Mouse (Mus musculus) midbrain, postnatal 0 days (tissue): Measurements from ENCODE around the gene Kcnh2. TPM values are rescaled to one million over a fixed set of nuclear protein-coding genes. Genes with fewer than 3 reads are reported as not detected.

ENCODE experiments used
- ATAC-seq: fragments of 200-750 bp; cut with Nextera tagmentation; 2 replicates; pipeline ENCODE4 v1.8.0; 2017; ENCODE audit warnings: moderate number of reproducible peaks, mild to moderate bottlenecking, moderate TSS enrichment, moderate library complexity; ENCODE audit not compliant: low FRiP score
- DNase-seq: peaks from one replicate; pipeline ENCODE4 v3.0.0-alpha.2; 2015; ENCODE audit warnings: low spot score
- H3K27ac ChIP-seq: fragments of 300-500 bp; sonication (generic); 2 replicates; pipeline ENCODE4 v1.5.1; 2014; ENCODE audit warnings: low read depth, mild to moderate bottlenecking, low read length, mixed read lengths
- H3K27me3 ChIP-seq: fragments of 300-500 bp; sonication (generic); 2 replicates; pipeline ENCODE4 v1.6.1; 2014; ENCODE audit warnings: low read length, control low read depth, mixed read lengths; ENCODE audit not compliant: insufficient read depth
- H3K36me3 ChIP-seq: fragments of 300-500 bp; sonication (generic); 2 replicates; pipeline ENCODE4 v1.6.1; 2014; ENCODE audit warnings: low read length, control low read depth, mixed read lengths; ENCODE audit not compliant: insufficient read depth
- H3K4me1 ChIP-seq: fragments of 300-500 bp; sonication (generic); 2 replicates; pipeline ENCODE4 v1.6.1; 2014; ENCODE audit warnings: mild to moderate bottlenecking, control low read depth, antibody characterized with exemption, low read length, mixed read lengths; ENCODE audit not compliant: insufficient read depth
- H3K4me2 ChIP-seq: fragments of 300-500 bp; sonication (generic); 2 replicates; pipeline ENCODE4 v1.6.1; 2014; ENCODE audit warnings: low read depth, mild to moderate bottlenecking, low read length, mixed read lengths; ENCODE audit not compliant: poor library complexity, severe bottlenecking
- H3K4me3 ChIP-seq: fragments of 300-500 bp; sonication (generic); 2 replicates; pipeline ENCODE4 v1.5.1; 2014; ENCODE audit warnings: low read depth, mild to moderate bottlenecking, low read length, moderate library complexity
- H3K9ac ChIP-seq: fragments of 300-500 bp; sonication (generic); replicated peaks from 2 replicates; pipeline ENCODE4 v1.6.1; 2014; ENCODE audit warnings: mild to moderate bottlenecking, low read length, moderate library complexity, mixed read lengths; ENCODE audit not compliant: poor library complexity, severe bottlenecking
- H3K9me3 ChIP-seq: fragments of 300-500 bp; sonication (generic); 2 replicates; pipeline ENCODE4 v1.6.1; 2016; ENCODE audit warnings: low read length, control low read depth
- CTCF ChIP-seq: IDR thresholded peaks from 2 replicates; pipeline ENCODE4 v1.5.1; 2016; ENCODE audit warnings: antibody characterized with exemption, mild to moderate bottlenecking
- WGBS: fragments of 180-500 bp; shearing (Covaris S2); extraction: QIAGEN DNeasy Blood & Tissue Kit; methylation state at CpG from one replicate; pipeline ENCODE4 v1.1.7; 2014; 5-methylcytosine and 5-hydroxymethylcytosine counted together
- polyA plus RNA-seq: library from polyadenylated mRNA; unstranded; fragments of >200 nt; fragmentation: Nextera tagmentation; extraction: Ambion mirVana; gene quantifications from 2 replicates; pipeline ENCODE4 v1.2.1, GENCODE M21; 2015
- total RNA-seq: library from RNA; depleted of rRNA; stranded (reverse); fragments of >200 nt; gene quantifications from 2 replicates; pipeline ENCODE4 v1.2.3, GENCODE M21; 2014

Kcnh2 gene
- total and polyA plus RNA-seq, 2 experiments from 2014 or later: 10.1 to 60.2 TPM

- 76% methylated on average over 3 of the region's 3 CpGs for WGBS
- H3K27ac ChIP-seq: no peak overlapping the region
- no peak overlapping the region for H3K9ac ChIP-seq
- peak; percentile 5 for DNase-seq
- H3K9me3 ChIP-seq: peaks cover 4% of the 10 kb centered on the region; the same call in 1 of the 2 replicates
- no peaks in the 10 kb centered on the region for H3K36me3 ChIP-seq
- no peaks in the 10 kb centered on the region for H3K27me3 ChIP-seq
- H3K4me2 ChIP-seq: no peak overlapping the region
- H3K4me3 ChIP-seq: no peak overlapping the region
- no peaks in the 10 kb centered on the region for H3K4me1 ChIP-seq
- no peak for TF ChIP-seq CTCF
- ATAC-seq: no peak
These were observed 59.5 kb downstream of the Kcnh2 start for GRCm38 (mm10) chr5:24291954-24292353.

- Histone ChIP-seq H3K4me1 (no peaks in the 10 kb centered on the region), H3K27ac (no peak overlapping the region), H3K27me3 (no peaks in the 10 kb centered on the region), H3K4me2 (no peak overlapping the region), H3K9me3 (no peaks in the 10 kb centered on the region), H3K36me3 (no peaks in the 10 kb centered on the region), H3K4me3 (no peak overlapping the region), H3K9ac (no peak overlapping the region)
- ATAC-seq (no peak), DNase-seq (no peak)
- TF ChIP-seq CTCF: no peak
- WGBS: 69% methylated on average over 7 of the region's 7 CpGs
These were observed 65.0 kb downstream of the Kcnh2 start for GRCm38 (mm10) chr5:24286221-24286970.

GRCm38 (mm10) chr5:24284145-24284544, 67.3 kb downstream of the Kcnh2 start:
- TF ChIP-seq CTCF: no peak
- no peak for DNase-seq
- WGBS: 66% methylated on average over 6 of the region's 6 CpGs
- no peak for ATAC-seq
- H3K9ac ChIP-seq: no peak overlapping the region
- no peaks in the 10 kb centered on the region for H3K27me3 ChIP-seq
- no peaks in the 10 kb centered on the region for H3K9me3 ChIP-seq
- H3K36me3 ChIP-seq: no peaks in the 10 kb centered on the region
- no peak overlapping the region for H3K4me3 ChIP-seq
- H3K4me1 ChIP-seq: no peaks in the 10 kb centered on the region
- no peak overlapping the region for H3K4me2 ChIP-seq
- no peak overlapping the region for H3K27ac ChIP-seq

- Histone ChIP-seq H3K9me3 (no peaks in the 10 kb centered on the region), H3K9ac (no peak overlapping the region), H3K4me1 (no peaks in the 10 kb centered on the region), H3K27me3 (no peaks in the 10 kb centered on the region), H3K36me3 (no peaks in the 10 kb centered on the region), H3K27ac (no peak overlapping the region), H3K4me2 (no peak overlapping the region), H3K4me3 (no peak overlapping the region)
- no peak for ATAC-seq
- no peak for DNase-seq
- no peak for TF ChIP-seq CTCF
- WGBS: 79% methylated on average over 5 of the region's 5 CpGs
These were observed 68.2 kb downstream of the Kcnh2 start for GRCm38 (mm10) chr5:24283181-24283580.

GRCm38 (mm10) chr5:24280523-24280922, 70.9 kb downstream of the Kcnh2 start:
- DNase-seq (no peak), ATAC-seq (no peak)
- Histone ChIP-seq H3K27ac (no peak overlapping the region), H3K4me1 (no peaks in the 10 kb centered on the region), H3K4me2 (no peak overlapping the region), H3K4me3 (no peak overlapping the region), H3K36me3 (no peaks in the 10 kb centered on the region), H3K9me3 (no peaks in the 10 kb centered on the region), H3K9ac (no peak overlapping the region), H3K27me3 (no peaks in the 10 kb centered on the region)
- no peak for TF ChIP-seq CTCF
- 37% methylated on average over 2 of the region's 2 CpGs for WGBS

- DNase-seq (no peak), ATAC-seq (no peak)
- H3K27ac ChIP-seq: no peak overlapping the region
- WGBS: 87% methylated on average over 4 of the region's 4 CpGs
- H3K9ac ChIP-seq: no peak overlapping the region
- no peaks in the 10 kb centered on the region for H3K4me1 ChIP-seq
- no peaks in the 10 kb centered on the region for H3K27me3 ChIP-seq
- H3K9me3 ChIP-seq: no peaks in the 10 kb centered on the region
- no peaks in the 10 kb centered on the region for H3K36me3 ChIP-seq
- H3K4me3 ChIP-seq: no peak overlapping the region
- no peak overlapping the region for H3K4me2 ChIP-seq
- no peak for TF ChIP-seq CTCF
These were observed 71.9 kb downstream of the Kcnh2 start for GRCm38 (mm10) chr5:24279527-24279926.
